Comparison of ENCODE assay signal across 12 mouse cellular contexts in the genomic region with DNA sequence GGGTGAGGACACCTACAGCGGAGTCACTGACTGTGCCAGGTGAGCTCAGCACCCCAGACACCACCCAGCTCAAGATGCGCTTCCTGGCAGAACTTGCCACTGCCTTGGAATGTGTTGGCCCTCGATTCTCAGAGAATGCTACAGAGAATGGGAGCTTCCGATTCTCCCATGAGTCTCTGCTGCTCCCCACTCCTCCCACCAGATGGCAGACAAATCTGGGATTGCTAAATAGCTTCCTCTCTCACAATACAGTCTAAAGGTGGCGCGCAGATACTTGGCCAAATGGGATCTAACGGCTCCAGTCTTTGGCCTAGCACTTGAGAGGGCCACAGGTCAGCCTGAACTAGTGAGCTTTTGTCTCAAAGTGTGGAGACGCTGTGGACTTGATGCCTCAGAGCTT. TPM values are rescaled to one million over a fixed set of nuclear protein-coding genes. Genes with fewer than 3 reads are reported as not detected.
A peak's percentile ranks its signal among the peaks of the same experiment; 100 is the strongest.
DNase-seq lines count a peak whose midpoint lies in the region; ATAC-seq and TF ChIP-seq lines count a peak whose summit lies in the region.
"Had no signal": no experiment of that assay in that cellular context is flagged by ENCODE, and none has a peak within 500 bp of the region (broad histone marks: within the 10 kb centered on the region; RNA-seq: fewer than 3 reads in every experiment).

No protein-coding gene starts in this region.

- TF ChIP-seq CTCF in lung, postnatal 0 days (IDR thresholded peaks at IDR 0.05) = peak; percentile 44
- TF ChIP-seq CTCF in MEL (IDR thresholded peaks at IDR 0.05 in 2 of 3, conservative IDR thresholded peaks at IDR 0.05 in 1 of 3; ENCODE audit: control insufficient read depth in 1 of 3, insufficient read depth in 1 of 3, low read depth in 2 of 3, low read length in 3 of 3, poor library complexity in 1 of 3, severe bottlenecking in 1 of 3) = peak in 2 of 3 experiments; percentile 9 to 28; a peak in 2 of 6 replicates

- H3K9me3 ChIP-seq in lung, postnatal 0 days (ENCODE audit: low read length) = no peaks in the 10 kb centered on the region
- H3K9me3 ChIP-seq in MEL (replicated peaks; ENCODE audit: insufficient read depth, low read length) = no peaks in the 10 kb centered on the region
- H3K9me3 ChIP-seq: intestine, embryonic 15.5 days had no signal

- no peaks in the 10 kb centered on the region for H3K4me1 ChIP-seq in lung, postnatal 0 days (ENCODE audit: insufficient read depth, low read depth, low read length)
- peaks cover 15 to 45% of the 10 kb centered on the region in 2 experiments for H3K4me1 ChIP-seq in MEL (ENCODE audit: control insufficient read depth in 1 of 2, insufficient read depth in 2 of 2, low read length in 2 of 2)
- H3K4me1 ChIP-seq: intestine, embryonic 15.5 days had no signal

- H3K36me3 ChIP-seq in lung, postnatal 0 days (ENCODE audit: insufficient read depth, low read length) = peaks cover 32% of the 10 kb centered on the region
- peaks cover 15 to 24% of the 10 kb centered on the region in 2 experiments for H3K36me3 ChIP-seq in MEL (ENCODE audit: control insufficient read depth in 1 of 2, insufficient read depth in 2 of 2, low read length in 2 of 2)

- DNase-seq in frontal cortex, postnatal 36 days (ENCODE audit: low spot score in 2 of 2) = peak; percentile 39 to 57
- DNase-seq in frontal cortex, postnatal 25 days (ENCODE audit: low spot score in 2 of 2) = no peak
- DNase-seq in lung, postnatal 0 days (ENCODE audit: low spot score) = no peak
- no peak for DNase-seq in lung, postnatal 25 days (ENCODE audit: low spot score)
- DNase-seq in MEL (ENCODE audit: low read depth, low spot score) = no peak
- peak; percentile 35 for DNase-seq in layer of hippocampus, adult 9-10 months (ENCODE audit: low spot score)
- no peak for DNase-seq in spleen, postnatal 10 days (ENCODE audit: low spot score in 2 of 2)
- DNase-seq: embryo, embryonic 11 days; heart, postnatal 14 days; thymus, adult 18-20 months had no signal

- no peak overlapping the region for H3K9ac ChIP-seq in lung, postnatal 0 days (replicated peaks; ENCODE audit: low read depth)
- no peak overlapping the region for H3K9ac ChIP-seq in MEL (ENCODE audit: control insufficient read depth, low read depth, low read length, poor library complexity, severe bottlenecking)
- H3K9ac ChIP-seq: intestine, embryonic 15.5 days had no signal

- 80% methylated on average over 8 of the region's 8 CpGs for WGBS in lung, postnatal 0 days

- no peak for TF ChIP-seq POLR2A in MEL (IDR thresholded peaks at IDR 0.05; ENCODE audit: control insufficient read depth in 1 of 2, insufficient read depth in 1 of 2, low read depth in 1 of 2, low read length in 2 of 2, poor library complexity in 1 of 2)

- no peaks in the 10 kb centered on the region for H3K27me3 ChIP-seq in lung, postnatal 0 days (replicated peaks; ENCODE audit: insufficient read depth, low read length)
- H3K27me3 ChIP-seq in MEL (ENCODE audit: control insufficient read depth in 1 of 2, insufficient read depth in 2 of 2, low read length in 2 of 2) = no peaks in the 10 kb centered on the region
- H3K27me3 ChIP-seq: intestine, embryonic 15.5 days had no signal

- H3K4me3 ChIP-seq in lung, postnatal 0 days (ENCODE audit: low read depth, low read length) = no peak overlapping the region
- H3K4me3 ChIP-seq in MEL (ENCODE audit: control insufficient read depth in 1 of 2, insufficient read depth in 1 of 2, low read depth in 2 of 2, low read length in 2 of 2) = no peak overlapping the region
- H3K4me3 ChIP-seq: intestine, embryonic 15.5 days had no signal

- no peak for TF ChIP-seq EP300 in lung, postnatal 0 days (IDR thresholded peaks at IDR 0.05)
- no peak for TF ChIP-seq EP300 in MEL (IDR thresholded peaks at IDR 0.05; ENCODE audit: low read depth in 1 of 2, low read length in 2 of 2)

- H3K4me2 ChIP-seq in lung, postnatal 0 days (replicated peaks; ENCODE audit: low read depth, low read length) = no peak overlapping the region
- H3K4me2 ChIP-seq: intestine, embryonic 15.5 days had no signal

- TF ChIP-seq RAD21 in MEL (IDR thresholded peaks at IDR 0.05; ENCODE audit: low read depth, low read length) = no peak; the same call in none of the 2 replicates

- ATAC-seq in lung, postnatal 0 days = no peak
- ATAC-seq: activated CD4-positive, CD25-positive, alpha-beta regulatory T cell, adult 4 months; intestine, embryonic 15.5 days had no signal

- H3K79me2 ChIP-seq in MEL (ENCODE audit: control insufficient read depth, insufficient read depth, low read length, poor library complexity) = no peaks in the 10 kb centered on the region

- H3K27ac ChIP-seq in lung, postnatal 0 days (ENCODE audit: low read length) = no peak overlapping the region
- H3K27ac ChIP-seq in MEL (ENCODE audit: control insufficient read depth, low read depth, low read length) = 0 out of 2 replicates have a peak overlapping the region, but pooled peaks have one; percentile 1
- H3K27ac ChIP-seq: intestine, embryonic 15.5 days had no signal

TF ChIP-seq in MEL, 35 proteins besides CTCF, POLR2A, EP300 and RAD21:
- no peak for TF ChIP-seq E2F4 (IDR thresholded peaks at IDR 0.05; ENCODE audit: borderline replicate concordance, low read depth, low read length)
- 0 out of 2 replicates have a peak, but pooled peaks have one; percentile 15 for TF ChIP-seq SMC3 (IDR thresholded peaks at IDR 0.05; ENCODE audit: low read depth, low read length)

RNA-seq across cellular contexts. Expression of a gene that starts 19.6 kb away (rescaled TPM):
- polyA plus RNA-seq in lung, postnatal 0 days (2015; fragmentation: Nextera tagmentation; extraction: Ambion mirVana) = 0.45 and 0.56 TPM in 2 replicates
- 0.12 TPM in 1 of 2 replicates, not detected in the other for total RNA-seq in MEL (2012; rRNA removed)
- polyA plus RNA-seq in MEL (2012; ENCODE audit: insufficient read depth in 1 of 2, insufficient read length in 2 of 2, low read depth in 1 of 2, low replicate concordance in 2 of 2, missing spikeins in 1 of 2) = under 1 TPM in 1 of 2 experiments, not detected in 1; 0.57 TPM

RNA-seq across cellular contexts. Expression of a gene that starts 29.6 kb away (rescaled TPM):
- 177 and 187 TPM in 2 replicates for polyA plus RNA-seq in lung, postnatal 0 days (2015; fragmentation: Nextera tagmentation; extraction: Ambion mirVana)
- total RNA-seq in MEL (2012; rRNA removed) = 100 and 123 TPM in 2 replicates
- polyA plus RNA-seq in MEL (2012; ENCODE audit: insufficient read depth in 1 of 2, insufficient read length in 2 of 2, low read depth in 1 of 2, low replicate concordance in 2 of 2, missing spikeins in 1 of 2) = 100 to 1,000 TPM in 1 of 2 experiments, not detected in 1; 129 TPM

RNA-seq across cellular contexts. Expression of a gene that starts 43.1 kb away (rescaled TPM):
- 12.3 and 14.0 TPM in 2 replicates for polyA plus RNA-seq in lung, postnatal 0 days (2015; fragmentation: Nextera tagmentation; extraction: Ambion mirVana)
- total RNA-seq in MEL (2012; rRNA removed) = 48.0 and 49.9 TPM in 2 replicates
- polyA plus RNA-seq in MEL (2012; ENCODE audit: insufficient read depth in 1 of 2, insufficient read length in 2 of 2, low read depth in 1 of 2, low replicate concordance in 2 of 2, missing spikeins in 1 of 2) = 10 to 100 TPM in 1 of 2 experiments, not detected in 1; 43.7 TPM

Comparison
In these comparisons a context has a peak if more than half of its experiments do, and no peak if none do; other contexts are left out.
1. DNase-seq: peak in frontal cortex, postnatal 36 days (2 of 2) and layer of hippocampus, adult 9-10 months (single experiment); none in frontal cortex, postnatal 25 days (0 of 2), lung, postnatal 0 days (single experiment), lung, postnatal 25 days (single experiment), MEL (single experiment) and spleen, postnatal 10 days (0 of 2).